ENCODE assay signal across 8 mouse cellular contexts in the genomic region with DNA sequence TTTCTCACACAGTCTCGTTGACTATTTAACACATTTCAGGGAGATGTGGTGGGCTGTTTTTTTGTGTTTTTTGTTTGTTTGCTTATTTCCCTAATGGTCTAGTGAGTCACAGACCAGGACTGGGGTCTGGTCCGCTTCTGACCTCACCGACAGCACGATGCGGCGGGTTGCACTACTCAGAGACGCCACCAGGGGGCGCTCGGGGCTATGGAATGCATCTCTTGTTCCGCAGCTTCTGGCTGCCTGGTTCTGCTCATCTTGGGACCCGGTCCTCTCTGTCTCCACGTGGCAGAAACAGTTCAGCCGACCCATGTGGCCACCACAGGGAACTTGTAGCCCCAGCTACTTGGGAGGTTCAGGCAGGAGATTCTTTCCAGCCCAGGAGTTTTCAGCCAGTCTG. TPM values are rescaled to one million over a fixed set of nuclear protein-coding genes. Genes with fewer than 3 reads are reported as not detected.
A peak's percentile ranks its signal among the peaks of the same experiment; 100 is the strongest.
DNase-seq lines count a peak whose midpoint lies in the region; ATAC-seq lines count a peak whose summit lies in the region.

No protein-coding gene starts in this region.

- H3K4me3 ChIP-seq in forebrain, embryonic 13.5 days: no peak overlapping the region

- no peak overlapping the region for H3K9ac ChIP-seq in forebrain, embryonic 13.5 days

- no peak overlapping the region for H3K27ac ChIP-seq in forebrain, embryonic 13.5 days

- no peaks in the 10 kb centered on the region for H3K9me3 ChIP-seq in forebrain, embryonic 13.5 days (replicated peaks)

- peak; percentile 89 for DNase-seq in Muller cell, postnatal 12 days (ENCODE audit: inconsistent ontology term)
- peak; percentile 66 for DNase-seq in c-Kit-positive CD71-positive TER-119-positive erythroid progenitor cells, embryonic 14.5 days (ENCODE audit: low spot score)
- DNase-seq in heart, postnatal 36 days: peak; percentile 86 to 92
- DNase-seq in layer of hippocampus, adult 8-10 months (ENCODE audit: low spot score in 2 of 2): peak; percentile 58 to 82
- DNase-seq in lung, postnatal 14 days: peak; percentile 89
- DNase-seq in right cerebral cortex, postnatal 25 days: peak; percentile 70
- DNase-seq in urinary bladder, postnatal 4 days (ENCODE audit: low spot score in 2 of 2): peak; percentile 69 to 90

- no peak overlapping the region for H3K4me2 ChIP-seq in forebrain, embryonic 13.5 days

- 0 out of 2 replicates have a peak, but pooled peaks have one; percentile 22 for ATAC-seq in forebrain, embryonic 13.5 days

- WGBS in forebrain, embryonic 13.5 days: under 1% methylated on average over 13 of the region's 13 CpGs

- intact Hi-C loops in heart, postnatal 36 days (cut with DNase I): loop anchor here (1.0 to 2.0 kb wide), 3 partner anchors 105 to 288 kb away; no protein-coding TSS in a partner anchor

- H3K27me3 ChIP-seq in forebrain, embryonic 13.5 days: peaks cover 13% of the 10 kb centered on the region; the same call in 1 of the 2 replicates

- H3K36me3 ChIP-seq in forebrain, embryonic 13.5 days (ENCODE audit: poor library complexity, severe bottlenecking): no peaks in the 10 kb centered on the region

- H3K4me1 ChIP-seq in forebrain, embryonic 13.5 days: peaks cover 8% of the 10 kb centered on the region

RNA-seq across cellular contexts. Expression of a gene that starts 42.8 kb away (rescaled TPM):
- 60.3 and 62.1 TPM in 2 replicates for polyA plus RNA-seq in forebrain, embryonic 13.5 days (2015; fragmentation: Nextera tagmentation; extraction: Ambion mirVana)
- 10 to 100 TPM; 67.9 to 75.2 TPM for total RNA-seq in heart, postnatal 36 days (2021)
- 100 to 1,000 TPM; 221 to 238 (median 233) TPM for total RNA-seq in layer of hippocampus, adult 8-10 months (2022)
